Mouse (Mus musculus): Measurements from ENCODE around the gene Ccr10. TPM values are rescaled to one million over a fixed set of nuclear protein-coding genes. Genes with fewer than 3 reads are reported as not detected.

The Ccr10 gene
- polyA plus RNA-seq, 1 experiment, result 1.0 TPM

- TF ChIP-seq POLR2A (IDR thresholded peaks at IDR 0.05; ENCODE audit: borderline replicate concordance, insufficient read depth, low read length), result no peak
- TF ChIP-seq CTCF (IDR thresholded peaks at IDR 0.05; ENCODE audit: borderline replicate concordance, insufficient read depth, low read depth, low read length), result no peak
- H3K27me3 ChIP-seq (ENCODE audit: control insufficient read depth, insufficient read depth, low read length), result no peaks in the 10 kb centered on the region
- H3K27ac ChIP-seq (ENCODE audit: insufficient read depth, low read length), result peak overlapping the region; percentile 93
- DNase-seq, result peak in 1 of 2 experiments; percentile 49
- 31% methylated on average over 5 of the region's 5 CpGs for WGBS
- peaks cover 88% of the 10 kb centered on the region for H3K4me1 ChIP-seq (ENCODE audit: control insufficient read depth, insufficient read depth, low read length)
- H3K4me3 ChIP-seq (replicated peaks; ENCODE audit: insufficient read depth, low read depth, low read length), result no peak overlapping the region
Observed at GRCm38 (mm10) chr11:101187541-101187940, 12.3 kb upstream of the Ccr10 start.

- peak overlapping the region; percentile 93 for H3K27ac ChIP-seq (ENCODE audit: insufficient read depth, low read length)
- peak; percentile 74 for DNase-seq
- 11% methylated on average over 27 of the region's 27 CpGs for WGBS
- TF ChIP-seq CTCF (IDR thresholded peaks at IDR 0.05; ENCODE audit: borderline replicate concordance, insufficient read depth, low read depth, low read length) (no peak), POLR2A (IDR thresholded peaks at IDR 0.05; ENCODE audit: borderline replicate concordance, insufficient read depth, low read length) (no peak)
- no peak overlapping the region for H3K4me3 ChIP-seq (replicated peaks; ENCODE audit: insufficient read depth, low read depth, low read length)
- H3K4me1 ChIP-seq (ENCODE audit: control insufficient read depth, insufficient read depth, low read length), result peaks cover 85% of the 10 kb centered on the region
- H3K27me3 ChIP-seq (ENCODE audit: control insufficient read depth, insufficient read depth, low read length), result no peaks in the 10 kb centered on the region
Observed at GRCm38 (mm10) chr11:101186526-101187247, 11.4 kb upstream of the Ccr10 start.

GRCm38 (mm10) chr11:101185441-101185840 lies 10.2 kb upstream of the Ccr10 start:
- no peak overlapping the region for H3K27ac ChIP-seq (ENCODE audit: insufficient read depth, low read length)
- no peak for TF ChIP-seq CTCF (IDR thresholded peaks at IDR 0.05; ENCODE audit: borderline replicate concordance, insufficient read depth, low read depth, low read length)
- no peak for TF ChIP-seq POLR2A (IDR thresholded peaks at IDR 0.05; ENCODE audit: borderline replicate concordance, insufficient read depth, low read length)
- 81% methylated on average over 4 of the region's 4 CpGs for WGBS

GRCm38 (mm10) chr11:101184984-101185383 lies 9.7 kb upstream of the Ccr10 start:
- DNase-seq, result peak in 1 of 2 experiments; percentile 26
- 70% methylated on average over 12 of the region's 12 CpGs for WGBS
- H3K4me3 ChIP-seq (replicated peaks; ENCODE audit: insufficient read depth, low read depth, low read length), result no peak overlapping the region
- TF ChIP-seq POLR2A (IDR thresholded peaks at IDR 0.05; ENCODE audit: borderline replicate concordance, insufficient read depth, low read length) (no peak), CTCF (IDR thresholded peaks at IDR 0.05; ENCODE audit: borderline replicate concordance, insufficient read depth, low read depth, low read length) (no peak)
- peaks cover 75% of the 10 kb centered on the region for H3K4me1 ChIP-seq (ENCODE audit: control insufficient read depth, insufficient read depth, low read length)
- no peaks in the 10 kb centered on the region for H3K27me3 ChIP-seq (ENCODE audit: control insufficient read depth, insufficient read depth, low read length)
- H3K27ac ChIP-seq (ENCODE audit: insufficient read depth, low read length), result no peak overlapping the region

More at GRCm38 (mm10) chr11:101185441-101185840, 10.2 kb upstream of the Ccr10 start:
- H3K27me3 ChIP-seq (ENCODE audit: control insufficient read depth, insufficient read depth, low read length), result no peaks in the 10 kb centered on the region
- no peak overlapping the region for H3K4me3 ChIP-seq (replicated peaks; ENCODE audit: insufficient read depth, low read depth, low read length)
- peak; percentile 16 to 30 for DNase-seq
- H3K4me1 ChIP-seq (ENCODE audit: control insufficient read depth, insufficient read depth, low read length), result peaks cover 76% of the 10 kb centered on the region

GRCm38 (mm10) chr11:101182771-101183517 lies 7.7 kb upstream of the Ccr10 start:
- 10% methylated on average over 14 of the region's 14 CpGs for WGBS
- TF ChIP-seq CTCF (IDR thresholded peaks at IDR 0.05; ENCODE audit: borderline replicate concordance, insufficient read depth, low read depth, low read length), result no peak
- TF ChIP-seq POLR2A (IDR thresholded peaks at IDR 0.05; ENCODE audit: borderline replicate concordance, insufficient read depth, low read length), result no peak
- Histone ChIP-seq H3K27me3 (ENCODE audit: control insufficient read depth, insufficient read depth, low read length) (no peaks in the 10 kb centered on the region), H3K4me3 (replicated peaks; ENCODE audit: insufficient read depth, low read depth, low read length) (no peak overlapping the region), H3K27ac (ENCODE audit: insufficient read depth, low read length) (peak overlapping the region; percentile 74), H3K4me1 (ENCODE audit: control insufficient read depth, insufficient read depth, low read length) (peaks cover 66% of the 10 kb centered on the region)
- DNase-seq, result peak in 1 of 2 experiments; percentile 56

GRCm38 (mm10) chr11:101181961-101182360 lies 6.7 kb upstream of the Ccr10 start:
- Histone ChIP-seq H3K27me3 (ENCODE audit: control insufficient read depth, insufficient read depth, low read length) (no peaks in the 10 kb centered on the region), H3K4me3 (replicated peaks; ENCODE audit: insufficient read depth, low read depth, low read length) (no peak overlapping the region), H3K4me1 (ENCODE audit: control insufficient read depth, insufficient read depth, low read length) (peaks cover 58% of the 10 kb centered on the region), H3K27ac (ENCODE audit: insufficient read depth, low read length) (no peak overlapping the region)
- DNase-seq, result no peak
- WGBS, result 85% methylated on average over 11 of the region's 11 CpGs
- TF ChIP-seq POLR2A (IDR thresholded peaks at IDR 0.05; ENCODE audit: borderline replicate concordance, insufficient read depth, low read length), result no peak
- no peak for TF ChIP-seq CTCF (IDR thresholded peaks at IDR 0.05; ENCODE audit: borderline replicate concordance, insufficient read depth, low read depth, low read length)

- peak; percentile 70 to 78 for DNase-seq
- H3K27ac ChIP-seq (ENCODE audit: insufficient read depth, low read length), result no peak overlapping the region
- 44% methylated on average over 10 of the region's 10 CpGs for WGBS
- H3K4me3 ChIP-seq (replicated peaks; ENCODE audit: insufficient read depth, low read depth, low read length), result no peak overlapping the region
- peaks cover 54% of the 10 kb centered on the region for H3K4me1 ChIP-seq (ENCODE audit: control insufficient read depth, insufficient read depth, low read length)
- H3K27me3 ChIP-seq (ENCODE audit: control insufficient read depth, insufficient read depth, low read length), result no peaks in the 10 kb centered on the region
- TF ChIP-seq CTCF (IDR thresholded peaks at IDR 0.05; ENCODE audit: borderline replicate concordance, insufficient read depth, low read depth, low read length), result peak; percentile 79
- TF ChIP-seq POLR2A (IDR thresholded peaks at IDR 0.05; ENCODE audit: borderline replicate concordance, insufficient read depth, low read length), result no peak
Observed at GRCm38 (mm10) chr11:101180846-101181740, 5.8 kb upstream of the Ccr10 start.

Data from cerebellum, adult 2 months (tissue).